Mouse (Mus musculus): ENCODE results near the gene Unc80. TPM values are rescaled to one million over a fixed set of nuclear protein-coding genes. Genes with fewer than 3 reads are reported as not detected.

Unc80 gene
- total RNA-seq, 2 experiments from 2014 or later = 0.05 TPM; not detected in 1

DNA sequence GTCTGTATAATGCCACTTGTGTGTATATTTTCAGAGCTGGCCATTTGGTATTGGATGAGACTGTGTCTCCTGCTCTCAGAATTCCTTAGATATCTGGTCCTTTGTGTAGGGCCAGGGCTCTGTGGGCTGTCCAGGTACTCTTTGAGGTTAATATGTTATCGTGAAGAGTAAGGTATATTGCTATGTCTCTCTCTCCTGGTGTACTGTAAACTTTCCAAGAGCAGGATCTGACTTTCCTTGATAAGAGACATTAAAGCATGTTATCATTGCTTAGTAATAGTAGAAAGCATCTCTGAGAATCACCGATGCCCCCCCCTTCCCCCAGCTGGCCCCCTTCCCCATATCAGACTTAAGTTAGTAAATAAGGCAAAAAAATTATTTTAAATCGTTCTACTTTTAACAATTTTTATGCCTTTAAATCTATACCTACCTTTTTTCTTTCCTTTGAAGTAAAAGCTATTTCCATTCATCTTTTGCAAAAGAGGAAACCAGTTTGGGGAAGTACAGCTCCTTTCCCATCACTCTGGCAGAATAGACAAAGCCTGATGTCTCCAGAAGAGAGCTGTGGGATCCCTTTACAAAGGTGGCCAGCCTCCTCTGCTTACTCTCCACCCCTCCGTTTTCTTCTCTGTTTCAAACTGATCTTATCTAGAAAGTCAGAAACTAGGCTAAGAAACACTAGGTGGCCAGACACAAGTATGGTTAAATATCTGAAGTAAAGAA is 234.6 kb downstream of the Unc80 start:
- no peak for ATAC-seq (replicated peaks; ENCODE audit: poor library complexity)

GRCm38 (mm10) chr1:66704523-66704922 is 236.4 kb downstream of the Unc80 start:
- no peak for ATAC-seq (replicated peaks; ENCODE audit: poor library complexity)

- ATAC-seq (replicated peaks; ENCODE audit: poor library complexity) = peak; percentile 95
These were observed 244.7 kb downstream of the Unc80 start for GRCm38 (mm10) chr1:66712859-66713258.

- ATAC-seq (replicated peaks; ENCODE audit: poor library complexity) = peak; percentile 31; the same call in 1 of the 2 replicates
These were observed 262.4 kb downstream of the Unc80 start for GRCm38 (mm10) chr1:66730581-66730980.

Other genes starting within 250 kb of the Unc80 start
- gene Rpe, start 232.5 kb downstream of the Unc80 start, total RNA-seq (2015) = 62.2 and 65.0 TPM in 2 replicates
- gene Rpe, start 232.5 kb downstream of the Unc80 start, total RNA-seq (2017) = 61.4 and 68.6 TPM in 2 replicates